Mouse (Mus musculus) thymus, postnatal 36 days (tissue): Measurements from ENCODE around the gene Dach1.

Source experiments
- DNase-seq, 2 experiments: peaks; one replicate each; pipeline ENCODE4 v3.0.0; 2022; ENCODE audit warnings: mixed read lengths in 2 of 2

The Dach1 gene

DNA sequence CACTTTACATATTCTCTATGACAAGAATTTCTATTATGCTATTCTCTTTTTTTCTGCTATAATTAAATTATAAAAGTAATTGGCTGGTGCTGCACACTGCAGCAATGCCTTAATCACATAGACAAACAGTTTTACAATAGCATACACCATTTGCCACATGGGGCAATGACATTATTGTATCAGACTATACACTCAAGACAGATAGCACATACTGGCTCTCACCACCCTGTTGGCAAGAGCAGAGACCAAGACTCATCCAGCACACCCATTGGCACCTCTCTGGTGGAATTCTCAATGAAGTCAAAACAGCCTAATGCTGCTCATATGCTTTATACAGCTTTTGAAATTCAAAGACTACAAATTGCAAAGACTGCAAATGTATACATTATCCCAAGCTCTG lies 63.4 kb downstream of the Dach1 start:
- DNase-seq, result no peak

DNA sequence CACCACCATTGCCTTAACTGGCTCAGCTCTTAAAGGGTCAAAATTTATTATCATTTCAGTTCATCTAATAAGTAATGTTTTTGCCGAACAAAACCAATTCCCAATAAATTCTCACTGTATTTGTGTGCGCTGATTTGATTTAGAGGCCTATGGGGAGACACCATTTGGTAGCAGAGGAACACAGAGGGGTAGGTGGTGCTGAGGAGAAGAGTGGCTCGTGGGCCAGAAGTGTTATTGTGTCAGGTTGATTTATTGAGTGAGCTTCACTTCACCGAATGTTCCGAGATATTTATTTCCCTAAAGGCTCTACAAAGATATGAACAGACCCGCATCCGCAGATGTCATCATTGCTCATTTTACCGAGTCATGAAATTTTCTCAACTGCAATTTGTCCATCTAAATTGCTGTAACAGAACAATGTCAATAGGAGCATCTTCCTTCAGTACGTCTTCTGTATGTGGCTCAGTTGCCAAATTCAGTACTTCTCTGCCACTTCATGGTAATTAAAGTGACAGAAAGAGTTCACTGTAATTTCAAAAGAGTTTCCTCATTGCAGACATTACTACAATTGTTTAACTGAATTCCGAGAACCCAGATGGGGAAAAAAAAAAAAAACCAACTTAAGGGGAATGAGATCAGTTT lies 65.1 kb downstream of the Dach1 start:
- no peak for DNase-seq

DNA sequence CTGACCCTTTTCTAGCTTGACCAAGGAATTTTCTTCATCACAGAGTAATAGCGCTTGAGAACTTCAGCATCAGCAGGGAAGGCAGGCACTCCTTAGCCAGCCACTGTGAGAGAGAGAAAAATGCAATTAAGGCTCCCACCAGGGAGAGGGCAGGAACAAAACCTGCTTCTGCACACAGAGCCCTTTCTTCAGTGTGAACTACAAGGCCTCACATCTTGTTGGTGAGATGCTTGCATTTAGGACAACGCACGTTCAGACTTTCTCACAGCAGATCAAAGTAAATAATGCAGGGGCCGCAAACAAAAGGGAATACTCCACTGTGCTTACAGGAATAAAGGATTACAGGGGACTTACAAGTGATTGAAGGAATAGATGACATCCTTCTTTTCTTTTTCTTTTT lies 74.3 kb downstream of the Dach1 start:
- no peak for DNase-seq

- no peak for DNase-seq
Measured at GRCm38 (mm10) chr14:98089246-98089645, 80.3 kb downstream of the Dach1 start.

GRCm38 (mm10) chr14:98087355-98087754 lies 82.2 kb downstream of the Dach1 start:
- no peak for DNase-seq

DNA sequence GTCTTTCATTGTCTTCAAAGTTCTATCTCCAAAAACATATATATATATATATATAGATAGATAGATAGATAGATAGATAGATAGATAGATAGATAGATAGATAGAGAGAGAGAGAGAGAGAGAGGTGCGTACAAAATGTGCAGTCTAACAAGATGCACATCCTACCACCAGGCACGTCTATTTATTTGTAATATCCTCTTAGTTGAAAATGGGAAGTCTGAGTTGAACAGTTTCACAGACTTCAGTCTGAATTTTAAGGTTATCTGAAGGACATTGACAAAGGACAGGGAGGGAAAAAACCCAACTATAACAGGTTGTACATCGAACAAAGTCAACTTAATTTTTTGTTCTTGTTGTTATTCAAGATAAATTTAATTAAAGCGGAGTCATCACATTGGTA lies 82.8 kb downstream of the Dach1 start:
- no peak for DNase-seq

DNA sequence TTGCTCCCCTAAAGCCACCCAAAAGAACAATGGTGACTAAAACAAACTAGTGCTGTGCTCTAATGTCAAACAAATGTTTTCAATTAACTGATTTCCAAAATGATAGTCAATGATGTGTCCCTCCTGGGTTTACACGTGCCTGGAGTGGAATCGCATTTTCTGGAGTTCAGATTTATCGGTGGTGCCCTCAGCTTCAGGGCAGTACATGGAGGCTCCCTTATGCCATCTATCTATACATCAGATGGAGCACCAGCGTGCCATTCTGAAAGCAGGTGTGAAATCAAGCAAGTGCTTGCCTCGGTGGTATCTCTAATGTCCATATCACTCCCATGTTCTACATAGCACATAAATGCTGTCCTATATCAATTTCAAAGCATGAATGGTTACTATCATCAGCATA lies 84.4 kb downstream of the Dach1 start:
- DNase-seq, result no peak

GRCm38 (mm10) chr14:98084720-98085119 lies 84.8 kb downstream of the Dach1 start:
- DNase-seq, result no peak

- no peak for DNase-seq
Measured at GRCm38 (mm10) chr14:98083419-98083818, 86.1 kb downstream of the Dach1 start.

DNA sequence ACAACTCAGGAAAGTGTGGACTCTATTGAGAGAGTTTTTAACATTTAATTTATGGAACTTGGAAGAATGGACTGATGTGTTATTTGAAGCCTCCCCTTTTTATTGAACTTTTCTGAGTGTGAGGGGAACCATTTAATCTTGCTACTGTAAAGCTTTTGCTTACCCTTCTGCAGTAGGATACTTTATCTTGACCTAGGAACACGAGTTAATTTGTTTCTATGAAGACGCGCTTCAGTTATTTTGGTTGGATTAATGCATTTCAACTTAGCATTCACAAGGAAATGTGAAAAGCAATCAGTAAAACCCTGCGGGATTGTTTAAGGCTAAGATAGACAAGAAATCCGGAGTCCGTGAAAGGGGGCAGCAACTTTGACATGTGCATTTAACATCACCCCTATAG lies 89.6 kb downstream of the Dach1 start:
- no peak for DNase-seq

GRCm38 (mm10) chr14:98077996-98078395 lies 91.6 kb downstream of the Dach1 start:
- DNase-seq, result no peak

- no peak for DNase-seq
Measured at GRCm38 (mm10) chr14:98073421-98074080, 96.0 kb downstream of the Dach1 start.

DNA sequence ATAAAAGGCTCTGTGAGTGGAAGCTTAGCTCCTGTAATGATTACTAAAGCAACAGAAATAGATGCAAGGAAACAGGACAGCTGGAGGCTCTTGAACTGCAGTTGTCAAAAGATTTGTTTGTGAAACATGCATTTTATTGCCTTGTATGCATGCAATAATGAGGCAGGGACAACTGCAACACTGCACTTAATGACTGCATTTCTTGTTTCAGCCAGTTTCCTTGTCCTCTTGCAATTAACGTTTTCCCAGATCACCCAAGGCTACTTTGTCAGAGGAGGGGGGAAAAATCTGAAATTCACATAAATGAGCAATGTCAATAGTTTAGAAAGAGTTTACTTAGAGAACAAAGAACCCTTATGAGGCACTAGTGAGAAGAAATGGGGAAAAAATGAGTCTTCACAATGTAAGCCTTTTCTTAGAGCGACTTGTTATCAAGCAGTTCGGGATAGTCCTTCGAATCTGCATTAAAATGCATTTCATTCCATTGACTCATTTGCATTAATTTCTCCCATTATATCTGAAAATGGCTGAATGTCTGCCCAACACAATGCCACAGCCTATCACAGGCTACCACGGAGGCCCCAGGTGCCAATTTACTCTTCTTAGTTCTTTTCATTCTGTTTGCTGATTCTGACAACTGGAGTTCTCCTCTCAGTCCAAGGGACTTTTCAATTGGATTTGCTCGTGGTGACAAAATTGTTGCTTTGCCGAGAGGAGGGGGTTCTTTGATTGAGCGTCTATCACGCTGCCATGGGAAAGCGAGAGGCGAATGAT lies 96.7 kb downstream of the Dach1 start:
- no peak for DNase-seq

DNA sequence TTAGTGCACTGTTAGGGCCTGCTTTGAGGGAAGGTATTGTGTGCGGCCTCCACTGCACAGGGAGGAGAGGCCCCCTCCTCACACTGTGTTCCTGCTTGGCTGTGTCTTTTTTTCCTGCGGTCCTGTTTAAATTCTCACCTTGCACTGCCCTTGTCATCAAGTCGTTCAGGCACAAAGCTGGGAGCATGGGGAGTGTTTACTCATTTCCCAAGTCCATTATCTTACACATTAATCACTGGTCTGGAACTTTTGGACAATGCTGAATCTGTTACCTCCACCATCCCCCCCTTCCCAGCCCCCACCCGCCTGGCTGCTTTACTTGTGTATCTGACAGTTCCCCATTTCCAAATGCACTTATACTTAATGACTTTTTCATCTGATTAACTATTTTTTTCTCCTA lies 97.7 kb downstream of the Dach1 start:
- no peak for DNase-seq

DNA sequence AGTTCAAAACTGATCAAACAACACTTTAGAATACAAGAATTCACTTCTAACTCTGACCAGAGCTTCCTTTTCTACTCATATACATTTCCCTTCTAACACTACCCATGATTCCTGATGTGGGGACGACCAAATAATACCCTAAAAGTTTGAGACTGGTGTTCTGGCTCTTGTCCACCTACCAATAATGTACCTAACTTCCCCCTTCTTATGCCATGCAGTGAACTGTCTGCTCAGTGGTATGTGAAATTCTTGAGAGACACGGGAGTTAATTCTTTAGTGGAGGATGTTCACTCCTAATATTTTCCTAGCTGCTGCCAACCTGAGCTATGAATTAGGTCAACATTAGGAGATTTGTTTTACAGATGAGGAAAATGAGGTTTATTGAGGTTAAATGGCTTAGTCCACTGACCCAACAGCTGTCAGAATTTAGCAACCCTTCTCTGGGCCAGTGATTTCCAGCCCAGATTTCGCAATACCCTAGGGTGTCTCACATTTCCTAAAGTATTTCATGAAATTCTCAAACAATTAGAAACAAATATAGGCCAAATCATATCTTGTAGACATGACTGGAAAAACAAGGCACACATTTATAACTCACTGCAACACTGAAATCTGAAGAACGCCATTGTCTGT lies 102.2 kb downstream of the Dach1 start:
- no peak for DNase-seq

DNA sequence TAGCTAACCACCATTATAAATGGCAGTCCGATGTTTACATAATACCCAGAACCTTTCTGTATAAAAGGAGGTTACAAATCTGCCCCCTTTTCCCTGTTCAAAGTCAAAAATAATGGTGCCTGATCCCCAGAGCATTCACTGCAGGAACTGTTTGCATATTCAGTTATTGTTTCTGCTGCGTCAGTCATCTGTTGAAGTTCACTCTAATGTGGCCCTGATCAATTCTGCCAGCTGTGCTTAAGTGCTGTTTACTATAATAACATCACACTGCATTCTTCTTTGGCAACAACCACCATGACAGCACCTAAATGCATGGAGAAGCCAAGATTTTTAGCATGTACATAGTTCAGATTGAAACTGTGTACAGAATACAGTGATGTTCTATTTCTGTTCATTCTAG lies 105.4 kb downstream of the Dach1 start:
- DNase-seq, result no peak

- DNase-seq, result no peak
Measured at GRCm38 (mm10) chr14:98049329-98049728, 120.2 kb downstream of the Dach1 start.

DNA sequence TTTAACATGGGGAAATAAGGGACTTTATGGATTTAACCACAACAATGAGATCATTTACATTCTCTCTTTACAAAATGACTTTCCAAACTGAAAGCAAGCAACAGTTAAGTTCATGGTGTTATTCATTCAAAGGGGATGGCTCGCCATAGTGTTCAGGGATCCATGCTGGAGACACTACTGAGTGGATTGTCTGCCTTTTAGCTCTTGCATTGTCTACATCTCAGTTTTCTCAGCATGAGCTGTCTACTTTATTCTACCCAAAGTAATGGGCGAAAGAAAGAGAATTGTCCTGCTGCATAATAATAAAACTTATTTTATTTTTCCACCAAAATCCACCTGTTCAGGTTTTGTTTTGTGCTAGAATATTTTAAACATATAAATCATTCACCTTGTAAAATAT lies 121.2 kb downstream of the Dach1 start:
- no peak for DNase-seq

DNA sequence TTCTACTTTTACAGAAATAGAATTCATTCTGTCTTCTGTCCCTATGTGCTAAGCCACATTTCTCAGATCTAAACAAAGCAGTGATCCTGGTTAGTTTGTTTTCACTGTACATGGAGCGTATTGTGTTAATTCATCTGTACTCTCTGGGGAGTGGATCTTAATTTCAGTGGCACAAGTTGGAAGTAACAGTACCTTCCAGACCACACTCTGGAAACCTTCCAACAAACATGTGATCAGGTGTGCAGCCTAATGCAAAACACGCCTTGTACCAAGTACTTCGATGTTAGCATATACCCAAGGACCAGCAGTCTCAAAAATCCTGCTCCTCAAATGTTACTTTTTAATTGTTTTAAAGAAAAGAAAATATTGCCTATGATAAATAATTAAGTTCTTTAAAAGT lies 121.9 kb downstream of the Dach1 start:
- DNase-seq, result no peak

GRCm38 (mm10) chr14:98046960-98047359 lies 122.6 kb downstream of the Dach1 start:
- DNase-seq, result no peak

DNA sequence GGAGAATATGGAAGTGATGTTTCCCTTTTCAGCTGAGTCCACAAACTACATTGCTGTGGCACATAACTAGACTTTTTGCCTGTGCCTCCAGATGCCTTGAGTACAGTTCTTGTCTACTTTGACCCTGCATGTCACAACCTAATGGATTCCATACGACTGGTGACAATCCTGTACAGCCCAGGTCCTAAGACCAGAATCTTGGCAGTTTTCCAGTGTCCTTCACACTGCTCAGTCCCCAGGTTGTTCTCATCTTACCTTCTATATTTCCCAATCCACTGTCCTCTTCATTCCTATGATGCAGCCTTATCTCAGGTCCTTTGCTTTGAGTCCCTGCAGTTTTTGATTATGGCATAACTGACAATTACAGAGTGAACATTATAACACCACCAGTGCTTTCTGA lies 131.0 kb downstream of the Dach1 start:
- no peak for DNase-seq

DNA sequence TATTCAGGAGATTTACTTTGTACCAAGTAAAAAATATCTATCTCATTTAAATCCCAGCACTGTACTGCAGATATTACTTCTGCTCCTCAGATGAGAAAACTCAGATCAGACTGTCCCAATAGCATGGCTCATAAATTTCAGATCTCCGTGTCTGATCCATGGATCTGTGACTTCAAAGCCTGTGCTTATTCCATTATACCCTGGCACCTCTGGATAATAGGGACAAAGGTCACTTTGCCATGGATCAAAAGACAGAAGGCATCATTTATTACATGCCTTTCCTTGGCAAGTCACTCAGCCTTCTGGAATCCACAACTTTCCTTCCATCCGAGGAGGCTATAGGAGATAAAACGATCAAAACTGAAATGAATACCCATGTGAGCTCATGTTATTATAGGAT lies 132.4 kb downstream of the Dach1 start:
- no peak for DNase-seq

DNA sequence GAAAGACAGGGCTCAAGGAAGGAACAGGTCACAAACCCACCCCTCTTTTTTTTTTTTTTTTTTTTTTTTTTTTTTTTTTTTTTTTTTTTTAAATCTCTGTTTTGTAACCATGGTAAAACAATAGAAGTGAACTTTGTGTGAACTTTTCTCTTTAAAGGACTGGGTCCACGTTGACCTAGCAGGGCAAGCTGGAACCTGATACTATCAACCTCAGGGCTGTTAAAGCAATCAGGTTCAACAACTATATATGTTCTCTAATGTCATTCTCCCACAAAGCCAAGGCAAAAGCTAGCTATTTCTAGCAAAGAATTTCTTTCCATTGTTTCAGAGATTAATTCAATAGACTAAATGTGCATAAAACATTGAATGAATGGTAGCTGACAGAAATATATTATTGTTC lies 134.3 kb downstream of the Dach1 start:
- DNase-seq, result no peak

- no peak for DNase-seq
Measured at GRCm38 (mm10) chr14:98023540-98023939, 146.0 kb downstream of the Dach1 start.
